Mouse (Mus musculus) heart, adult 2 months (tissue): ENCODE results near the gene Ppp1r2.

ENCODE experiments used
- CTCF ChIP-seq: fragments of 200-600 bp; IDR thresholded peaks from 2 replicates; pipeline ENCODE4 v1.8.1; 2022; ENCODE audit warnings: antibody characterized with exemption, mild to moderate bottlenecking, moderate library complexity
- EP300 ChIP-seq: fragments of 200-500 bp; IDR thresholded peaks from 2 replicates; pipeline ENCODE4 v1.6.1; 2011; ENCODE audit warnings: low read depth, low read length, control low read depth; ENCODE audit not compliant: insufficient read depth
- POLR2A ChIP-seq: fragments of 200-500 bp; IDR thresholded peaks from 2 replicates; pipeline ENCODE4 v1.6.1; 2011; ENCODE audit warnings: mild to moderate bottlenecking, low read depth, low read length, control low read depth; ENCODE audit not compliant: insufficient read depth

DNA sequence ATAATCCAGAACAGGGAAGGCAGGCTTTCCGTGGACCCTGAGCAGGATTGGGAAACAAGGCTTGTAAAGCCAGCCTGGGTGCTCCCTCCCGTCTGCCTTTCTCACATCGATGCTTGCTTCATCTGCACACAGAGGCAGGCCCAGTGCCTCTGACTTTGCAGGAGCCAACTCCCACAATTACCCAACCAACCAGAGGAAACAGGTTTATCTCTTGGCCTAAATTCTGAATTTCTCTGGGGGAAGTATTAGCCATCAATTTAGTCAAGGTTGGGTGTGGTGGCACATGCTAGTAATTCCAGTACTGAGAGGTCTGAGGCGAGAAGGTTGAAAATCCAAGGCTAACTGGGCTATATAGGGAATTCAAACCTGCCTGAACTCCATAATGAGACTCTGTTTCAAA lies 64.6 kb downstream of the Ppp1r2 start:
- TF ChIP-seq POLR2A (peak; percentile 46; the same call in 1 of the 2 replicates), CTCF (no peak), EP300 (no peak)
